Mouse (Mus musculus): Measurements from ENCODE around the gene Olfr38.

Gene Olfr38

DNA sequence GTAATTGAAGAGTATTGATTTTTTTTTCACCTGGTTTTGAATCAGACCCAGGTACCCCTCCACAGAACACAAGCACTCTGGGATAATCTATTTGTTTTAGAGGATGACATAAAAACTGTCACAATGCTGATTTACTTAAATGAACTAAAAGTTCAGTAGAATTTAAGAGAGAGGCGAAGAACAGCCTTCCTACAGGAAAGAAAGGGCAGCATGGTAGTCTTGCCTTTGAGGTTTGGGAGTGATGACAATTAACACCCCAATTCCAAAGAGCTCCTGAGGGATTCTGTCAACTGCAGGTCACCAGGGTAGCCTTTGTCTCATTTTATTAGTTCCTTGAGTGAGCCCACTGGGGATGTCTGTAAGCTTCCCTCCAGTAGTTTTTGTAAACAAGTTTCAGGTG is at the start of gene Olfr38:
TSS of gene Olfr38 (plus strand) at position 301 of the 400 bp plus-strand sequence.
- no peak for DNase-seq (ENCODE audit: low spot score)

DNA sequence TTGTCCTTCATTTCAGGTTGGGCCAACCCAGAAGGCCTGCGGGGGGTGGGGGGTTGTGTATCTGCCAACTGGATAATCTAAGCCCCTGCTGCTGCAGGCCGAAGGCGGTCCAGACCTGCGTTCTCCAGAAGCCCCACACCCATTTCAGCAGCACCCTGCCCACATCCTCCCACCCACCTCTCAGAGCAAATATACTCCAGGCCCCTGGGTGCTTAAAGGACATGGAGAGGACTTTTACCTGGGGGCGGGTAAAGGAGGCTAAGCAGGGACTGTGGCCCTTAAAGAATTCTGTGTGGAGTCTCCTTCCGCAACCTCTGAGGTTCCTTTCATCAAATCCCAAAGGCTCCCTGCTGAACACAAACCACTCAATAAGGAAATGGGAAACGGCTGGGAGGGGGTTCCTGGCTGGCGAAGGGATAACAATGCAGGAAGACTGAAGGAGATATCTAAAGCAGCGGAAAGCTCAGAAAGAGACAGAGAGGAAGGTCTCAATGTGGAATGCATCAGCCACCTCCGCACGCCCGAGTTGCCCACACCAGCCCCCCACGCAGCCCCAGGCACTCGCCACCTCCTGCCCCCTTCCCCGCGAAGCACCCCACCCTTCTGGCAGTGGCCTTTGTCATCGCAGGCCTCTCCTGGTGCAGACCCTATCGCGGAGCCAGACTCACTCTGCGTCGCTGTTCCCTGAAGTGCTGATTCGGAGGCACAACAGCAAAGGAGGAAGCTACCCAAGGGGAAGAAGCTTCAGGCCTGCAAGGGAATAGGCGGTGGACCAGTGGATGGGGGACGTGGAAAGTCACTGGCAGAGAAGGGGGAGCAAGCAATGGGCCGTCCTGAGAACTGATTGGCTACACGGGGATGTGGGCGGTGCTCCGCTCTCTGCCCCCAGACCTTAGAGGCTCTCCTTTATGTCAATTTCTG is 46.7 kb upstream of the Olfr38 start, which contains the start of gene Tcaf1:
TSS of gene Tcaf1 (minus strand) at position 798 of the 921 bp plus-strand sequence.
- peak; percentile 91 for DNase-seq (ENCODE audit: low spot score)

DNA sequence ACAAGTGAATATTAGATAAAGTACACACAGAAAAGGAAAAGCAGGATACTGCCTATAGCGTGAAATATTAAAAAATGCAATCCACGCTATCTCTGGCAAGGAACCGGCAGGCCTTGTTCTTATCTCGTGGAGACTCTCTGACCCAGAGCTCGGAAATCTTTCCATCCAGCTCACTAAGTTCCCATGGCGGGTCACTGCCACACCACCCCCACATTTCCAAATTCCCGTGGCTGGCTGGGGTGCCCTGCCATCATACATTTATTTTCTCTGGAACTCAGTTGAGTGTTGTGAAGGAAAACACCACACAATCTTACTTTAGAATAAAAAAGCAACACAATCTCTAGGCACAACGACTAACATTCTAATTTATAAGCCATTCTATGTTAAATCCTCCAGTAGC is 41.5 kb upstream of the Olfr38 start:
- DNase-seq (ENCODE audit: low spot score) = no peak

DNA sequence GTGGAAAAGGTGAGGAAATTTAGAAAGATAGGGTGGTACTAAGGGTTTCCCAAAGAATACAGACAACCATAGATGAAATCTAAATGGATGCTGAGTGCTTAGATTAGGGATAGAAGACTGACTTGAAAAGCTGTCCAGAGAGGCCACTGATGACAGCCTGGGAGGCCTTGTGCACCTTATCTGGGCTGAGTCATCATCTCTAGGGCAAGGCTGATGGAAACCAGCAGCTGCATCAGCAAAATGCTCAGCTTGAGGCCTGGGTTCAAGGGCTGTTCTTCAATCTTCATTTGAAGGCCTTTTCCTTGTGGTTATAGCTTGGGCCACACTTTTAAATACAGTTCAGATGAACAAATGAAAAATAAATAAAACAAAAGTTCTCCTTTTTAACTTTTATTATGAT is 38.2 kb upstream of the Olfr38 start:
- DNase-seq (ENCODE audit: low spot score) = no peak

DNA sequence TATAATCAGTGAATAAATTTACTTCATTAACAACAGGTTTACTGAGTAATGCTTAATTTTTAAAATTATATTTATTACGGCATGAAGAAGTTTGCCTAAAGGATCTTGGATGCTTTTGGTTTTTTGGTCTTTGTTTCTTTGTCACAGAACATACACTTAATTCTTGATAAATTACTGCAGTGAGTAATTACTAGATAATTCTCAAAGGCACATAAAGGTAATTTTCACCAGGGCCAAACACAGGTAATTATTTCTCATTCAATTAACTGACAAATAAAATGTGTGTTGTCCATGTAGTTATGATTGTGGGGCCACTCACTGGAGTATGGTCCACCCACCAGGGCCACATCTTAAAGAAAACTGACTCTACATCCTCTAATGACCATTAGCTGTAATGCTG is 17.1 kb upstream of the Olfr38 start, which contains the start of gene Olfr453:
TSS of gene Olfr453 (plus strand) at position 301 of the 400 bp plus-strand sequence.
- no peak for DNase-seq (ENCODE audit: low spot score)

DNA sequence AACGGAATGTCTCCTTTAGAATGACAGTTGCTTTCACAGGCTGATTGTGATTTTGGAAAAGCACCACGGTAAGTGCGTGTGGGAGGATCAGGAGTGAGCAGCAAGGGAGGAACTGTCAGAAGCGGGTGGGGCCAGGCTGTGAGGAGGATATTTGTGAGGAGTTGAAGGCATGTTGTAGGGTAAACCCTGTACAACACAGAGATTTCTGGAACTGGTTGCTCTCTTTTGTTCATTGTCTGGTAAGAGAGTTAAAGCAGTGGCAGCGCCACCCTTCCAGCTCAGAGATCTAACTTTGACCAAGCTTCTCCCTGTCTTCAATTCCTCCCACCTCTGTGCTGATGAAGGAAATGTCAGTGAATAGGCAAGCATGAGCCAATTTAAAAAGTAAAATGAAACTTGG is 13.9 kb upstream of the Olfr38 start:
- no peak for DNase-seq (ENCODE audit: low spot score)

DNA sequence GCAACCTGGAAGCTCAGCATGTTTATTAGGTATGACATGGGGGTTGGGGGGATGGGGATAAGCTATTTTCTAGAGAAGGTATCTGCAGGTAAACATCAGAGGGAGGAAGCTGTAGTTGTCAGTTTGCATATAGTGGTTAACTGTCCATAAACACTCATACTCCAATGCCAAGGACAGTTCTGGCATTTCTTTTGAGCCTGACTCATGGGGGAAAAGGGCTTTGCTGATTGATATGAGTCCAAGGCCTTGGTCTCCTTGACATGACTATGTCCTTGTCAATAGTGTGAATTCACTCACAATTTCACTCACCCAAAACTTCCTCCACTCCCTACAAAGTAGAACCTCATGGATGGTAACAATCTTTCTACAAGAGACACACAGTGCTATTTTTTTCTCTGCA is 8.4 kb upstream of the Olfr38 start:
- DNase-seq (ENCODE audit: low spot score) = no peak

DNA sequence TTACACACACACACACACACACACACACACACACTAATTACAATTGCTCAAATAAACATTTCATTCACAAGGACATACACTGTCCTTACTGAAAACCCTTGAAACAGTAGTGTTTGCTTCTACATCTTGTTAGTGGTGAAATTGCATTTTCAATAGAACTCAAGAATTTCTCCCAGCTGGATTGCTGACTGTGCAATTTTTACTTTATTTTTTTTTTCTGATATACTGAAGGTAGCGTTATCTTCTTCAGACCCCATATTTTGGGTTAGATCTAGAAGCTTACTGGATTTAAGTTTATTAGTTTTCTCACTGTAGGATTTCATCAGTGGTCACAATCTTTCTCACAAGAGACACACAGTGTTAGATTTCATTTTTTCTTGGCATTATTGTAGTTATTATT is 20.9 kb downstream of the Olfr38 start:
- no peak for DNase-seq (ENCODE audit: low spot score)

DNA sequence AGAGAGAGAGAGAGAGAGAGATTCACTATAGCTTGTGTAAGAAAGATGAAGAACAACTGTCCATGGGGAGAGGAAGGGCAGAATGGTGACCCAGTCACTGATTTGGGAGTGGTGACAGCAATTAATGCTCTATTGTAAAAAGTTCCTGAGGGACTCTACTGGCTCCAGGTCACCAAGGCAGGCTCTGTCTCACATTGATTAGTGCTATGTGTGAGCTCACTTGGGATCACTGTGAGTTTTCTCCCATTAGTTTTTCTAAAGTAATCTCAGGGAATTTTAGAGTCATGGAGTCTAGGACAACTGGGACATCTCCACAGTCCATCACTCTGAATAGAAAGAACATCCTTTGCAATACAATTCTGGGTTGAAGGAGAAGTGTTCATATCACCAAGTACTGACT is 28.6 kb downstream of the Olfr38 start, which contains the start of gene Olfr452:
TSS of gene Olfr452 (plus strand) at position 301 of the 400 bp plus-strand sequence.
- DNase-seq (ENCODE audit: low spot score) = no peak

DNA sequence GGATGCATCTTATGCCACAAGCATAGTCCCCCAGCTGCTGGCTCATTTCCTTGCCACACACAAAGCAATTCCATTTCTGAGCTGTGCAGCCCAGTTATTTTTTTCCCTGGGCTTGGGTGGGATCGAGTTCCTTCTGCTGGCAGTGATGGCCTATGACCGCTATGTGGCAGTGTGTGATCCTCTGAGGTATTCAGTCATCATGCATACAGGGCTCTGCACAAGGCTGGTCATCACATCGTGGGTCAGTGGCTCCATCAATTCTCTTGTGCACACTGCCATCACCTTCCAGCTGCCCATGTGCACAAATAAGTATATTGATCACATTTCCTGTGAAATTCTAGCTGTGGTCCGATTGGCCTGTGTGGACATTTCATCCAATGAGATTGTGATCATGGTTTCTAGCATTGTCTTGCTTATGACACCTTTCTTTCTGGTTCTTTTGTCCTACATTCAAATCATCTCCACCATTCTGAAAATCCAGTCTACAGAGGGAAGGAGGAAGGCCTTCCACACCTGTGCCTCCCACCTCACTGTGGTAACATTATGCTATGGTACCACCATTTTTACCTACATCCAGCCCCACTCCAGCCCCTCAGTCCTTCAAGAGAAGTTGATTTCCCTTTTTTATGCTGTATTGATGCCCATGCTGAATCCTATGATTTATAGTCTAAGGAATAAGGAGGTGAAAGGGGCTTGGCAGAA is 34.2 kb downstream of the Olfr38 start:
- peak; percentile 2 for DNase-seq (ENCODE audit: low spot score)

DNA sequence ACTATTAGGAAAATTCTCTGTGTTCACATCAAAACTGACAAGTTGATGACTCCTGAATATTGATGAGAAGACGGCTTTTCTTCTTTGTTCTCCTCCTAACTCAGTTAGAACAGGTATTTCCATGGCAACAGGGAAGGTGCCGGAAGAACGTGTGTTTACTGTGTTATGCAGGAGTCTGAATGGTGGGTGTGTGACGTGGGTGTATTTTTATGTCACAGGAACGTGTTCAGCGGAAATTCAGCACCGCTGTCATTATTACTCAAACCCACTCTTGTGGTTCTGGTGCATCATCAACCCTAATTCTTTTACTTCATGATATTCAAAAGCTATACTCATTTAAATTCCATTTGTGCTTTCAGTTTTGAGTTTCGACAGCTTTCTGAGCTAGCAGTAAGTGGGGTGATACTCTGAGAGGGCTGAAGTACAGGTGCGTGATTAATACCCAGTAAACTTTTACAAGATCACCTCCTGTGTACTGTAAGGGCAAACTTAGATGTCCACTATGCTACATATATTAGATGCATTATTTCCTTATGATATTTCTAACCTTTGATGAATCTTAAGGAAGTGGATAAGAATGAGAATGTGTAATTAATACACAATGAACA is 34.8 kb downstream of the Olfr38 start:
- no peak for DNase-seq (ENCODE audit: low spot score)

DNA sequence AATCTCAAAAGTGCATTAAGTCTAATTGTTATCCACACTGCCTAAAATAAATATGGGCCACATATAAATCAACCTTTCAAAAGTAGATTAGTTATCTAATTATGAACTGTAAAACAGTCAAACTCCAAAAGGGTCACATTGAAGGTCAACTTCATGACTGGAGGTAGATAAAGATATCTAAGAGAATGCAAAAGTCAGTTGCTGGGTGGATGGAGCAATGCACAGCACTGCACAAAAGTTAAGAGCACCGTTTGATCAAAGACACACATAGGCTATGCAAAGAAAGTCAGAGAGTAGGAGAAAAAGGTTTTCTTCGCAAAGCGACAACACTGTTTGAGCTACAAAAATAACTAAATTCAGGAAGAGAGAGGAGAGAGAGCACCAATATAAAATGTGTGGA is 38.8 kb downstream of the Olfr38 start:
- DNase-seq (ENCODE audit: low spot score) = no peak

DNA sequence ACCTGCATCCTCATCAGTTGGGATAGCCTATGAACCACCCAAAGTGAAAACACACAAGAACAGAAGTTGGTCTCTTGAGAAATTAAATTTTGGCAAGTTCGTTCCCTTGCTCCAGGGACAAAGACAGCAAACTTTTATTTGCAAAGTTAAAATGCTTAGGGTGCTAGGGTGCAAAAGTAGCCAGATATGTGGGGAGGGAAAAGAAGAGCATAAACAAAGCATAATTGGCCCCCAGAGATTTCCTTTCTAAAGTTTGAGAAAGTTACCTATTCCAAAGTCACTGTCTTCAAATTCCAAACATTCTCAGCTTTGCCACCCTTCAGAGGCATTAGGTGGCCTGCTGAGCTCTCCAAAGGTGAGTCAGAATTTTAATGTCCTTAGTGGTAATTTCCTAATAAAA is 55.4 kb downstream of the Olfr38 start, which contains the start of gene Olfr450:
TSS of gene Olfr450 (plus strand) at position 301 of the 400 bp plus-strand sequence.
- no peak for DNase-seq (ENCODE audit: low spot score)
